Mouse (Mus musculus) gastrocnemius, postnatal 36 days (tissue): ENCODE data around the gene Fzd9. TPM values are rescaled to one million over a fixed set of nuclear protein-coding genes. Genes with fewer than 3 reads are reported as not detected.
"Not testable (repeated sequence)": the region's sequence is repeated elsewhere in the genome, so short reads cannot be mapped to it uniquely, and the experiment has no call there.

Experiments
- DNase-seq, 2 experiments: peaks; one replicate each; pipeline ENCODE4 v3.0.0; 2022
- intact Hi-C: fragments of 180-260 bp; cut with DNase I; formaldehyde crosslinking; loops from one replicate; pipeline ENCODE4 v1.15.1; 2025
- total RNA-seq, 2 experiments: library from RNA; stranded (reverse); gene quantifications; 2 replicates each; pipeline ENCODE4 v1.2.3; 2021

The Fzd9 gene
- total RNA-seq, 2 experiments from 2014 or later, result 19.1 to 27.1 TPM

DNA sequence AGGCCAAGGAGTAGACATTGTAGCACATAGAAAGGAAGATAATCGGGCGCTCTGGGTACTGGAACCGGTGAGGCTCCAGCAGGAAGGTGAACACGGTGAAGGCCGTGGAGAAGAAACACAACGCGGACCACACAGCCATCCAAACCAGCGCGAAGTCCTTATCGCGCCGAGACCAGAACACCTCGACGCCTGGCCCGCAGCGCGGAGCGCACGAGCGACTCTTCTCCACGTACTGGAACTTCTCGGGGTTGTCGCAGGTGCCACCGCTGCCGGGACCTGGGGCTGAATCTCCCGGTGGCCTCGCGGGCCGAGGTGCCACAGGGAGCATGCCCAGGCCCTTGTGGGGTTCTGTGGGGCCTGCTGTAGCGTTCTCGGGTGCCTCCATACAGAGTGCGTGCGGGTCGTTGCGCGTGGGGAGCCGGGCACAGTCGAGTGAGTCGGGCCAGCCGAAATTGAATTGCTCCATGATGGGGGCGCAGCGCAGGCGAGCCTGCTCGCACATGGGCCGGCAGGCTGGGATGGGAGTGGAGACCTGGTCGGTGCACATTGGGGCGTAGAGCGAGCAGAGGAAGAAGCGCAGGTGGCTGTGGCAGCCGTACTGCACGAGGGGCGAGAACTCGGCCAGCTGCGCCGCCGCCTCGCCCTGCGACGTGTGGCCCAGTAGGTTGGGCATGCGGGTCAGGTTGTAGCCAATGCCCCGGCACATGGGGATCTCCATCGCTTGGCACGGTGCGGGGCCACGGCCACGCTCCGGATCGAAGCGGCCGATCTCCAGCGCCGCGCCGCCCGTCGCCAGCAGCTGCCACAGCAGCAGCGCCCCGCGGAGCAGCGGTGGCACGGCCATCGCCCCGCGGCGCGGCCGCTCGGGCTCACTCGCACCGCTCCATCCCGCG lies 598 bp downstream of the Fzd9 start:
- DNase-seq, result no peak
- intact Hi-C loops, result no loop called here

DNA sequence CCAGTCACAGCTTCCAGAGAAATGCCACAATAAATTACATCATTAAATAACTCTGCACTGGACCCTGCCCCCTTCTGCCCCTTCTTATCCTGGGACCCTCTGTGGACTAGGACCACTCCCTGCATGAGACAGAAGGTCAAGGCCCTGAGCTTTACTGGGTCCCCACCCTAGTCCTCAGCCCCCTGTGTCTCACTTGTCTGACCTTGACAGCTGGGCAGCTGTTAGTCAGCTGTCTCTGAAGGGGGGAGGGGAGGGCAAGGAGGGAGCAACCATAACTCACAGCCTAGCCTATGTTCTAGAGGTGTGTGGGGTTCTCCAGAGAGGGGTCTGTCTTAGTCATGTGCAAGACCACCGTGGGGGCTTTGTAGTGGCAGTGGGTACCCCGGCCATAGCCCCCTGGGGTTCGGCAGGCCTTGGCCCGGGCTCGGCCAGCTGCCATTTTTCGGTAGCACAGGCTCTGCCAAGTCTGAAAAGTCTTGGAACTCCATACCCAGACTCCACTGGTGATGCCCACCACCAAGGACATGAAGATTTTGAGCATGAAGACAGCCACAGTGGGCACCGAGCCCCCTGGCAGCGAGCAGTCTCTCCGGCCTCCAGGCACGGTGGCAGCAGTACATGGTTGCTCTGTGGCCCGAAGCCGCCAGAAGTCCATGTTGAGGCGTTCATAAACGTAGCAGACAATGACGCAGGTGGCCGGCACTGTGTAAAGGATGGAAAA lies 1.9 kb downstream of the Fzd9 start:
- intact Hi-C loops, result no loop called here
- DNase-seq, result no peak

DNA sequence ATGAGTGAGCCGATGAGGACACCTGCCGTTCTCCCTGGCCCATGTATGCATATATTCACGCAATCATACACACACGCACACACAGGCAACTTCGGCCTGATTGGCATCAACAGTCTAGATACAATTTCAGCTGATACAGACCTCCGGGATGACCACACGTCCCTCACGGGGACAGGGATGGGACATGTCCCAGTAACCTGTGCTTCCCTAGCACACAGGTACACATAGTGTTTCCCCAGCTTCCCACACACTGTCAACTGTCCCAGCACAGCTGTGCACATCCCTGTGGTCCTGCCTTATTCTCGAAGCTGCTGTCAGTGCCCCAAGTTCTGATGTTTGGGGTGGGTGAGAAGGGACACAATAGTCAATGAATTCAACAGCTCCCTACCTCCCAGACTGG lies 3.7 kb downstream of the Fzd9 start:
- intact Hi-C loops, result no loop called here
- DNase-seq, result no peak

DNA sequence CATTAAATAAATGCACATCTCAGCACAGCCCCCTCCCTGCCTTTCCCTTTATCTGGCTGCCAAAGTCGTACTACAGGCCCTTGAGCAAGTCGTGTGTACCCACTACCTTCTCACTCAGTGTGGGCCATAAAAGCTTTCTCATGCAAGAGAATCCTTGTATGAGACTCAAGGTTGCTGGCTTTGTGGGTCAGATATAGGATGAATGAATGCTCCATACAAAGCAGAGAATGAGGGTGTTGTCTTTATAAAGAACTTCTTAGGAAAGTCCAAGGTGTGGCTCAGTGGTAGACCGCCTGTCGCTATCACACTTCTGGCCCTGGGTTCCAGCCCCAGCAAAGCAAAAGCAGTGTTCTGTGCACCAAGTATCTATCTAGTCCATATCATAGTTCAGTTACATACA lies 4.5 kb downstream of the Fzd9 start:
- intact Hi-C loops, result no loop called here
- DNase-seq, result no peak

DNA sequence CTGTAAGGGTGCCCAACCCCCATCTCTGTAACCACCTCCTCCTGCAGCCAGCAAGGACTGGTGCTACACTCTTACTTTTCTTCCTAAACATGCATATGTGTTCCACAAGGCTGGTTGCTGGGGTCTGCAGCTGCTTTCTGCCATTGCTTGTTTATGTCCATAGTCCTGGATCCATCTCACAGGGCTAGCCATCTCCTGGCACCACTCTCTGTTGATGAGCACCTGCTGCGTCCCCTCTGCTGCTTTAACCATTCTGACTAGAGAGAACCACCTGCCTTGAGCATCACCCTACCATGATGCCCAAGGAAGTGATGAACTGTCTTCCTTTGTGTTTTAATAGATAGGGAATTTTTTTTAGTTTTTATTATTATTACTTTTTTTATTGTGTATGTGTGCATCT lies 7.9 kb downstream of the Fzd9 start:
- intact Hi-C loops, result no loop called here
- no peak for DNase-seq

DNA sequence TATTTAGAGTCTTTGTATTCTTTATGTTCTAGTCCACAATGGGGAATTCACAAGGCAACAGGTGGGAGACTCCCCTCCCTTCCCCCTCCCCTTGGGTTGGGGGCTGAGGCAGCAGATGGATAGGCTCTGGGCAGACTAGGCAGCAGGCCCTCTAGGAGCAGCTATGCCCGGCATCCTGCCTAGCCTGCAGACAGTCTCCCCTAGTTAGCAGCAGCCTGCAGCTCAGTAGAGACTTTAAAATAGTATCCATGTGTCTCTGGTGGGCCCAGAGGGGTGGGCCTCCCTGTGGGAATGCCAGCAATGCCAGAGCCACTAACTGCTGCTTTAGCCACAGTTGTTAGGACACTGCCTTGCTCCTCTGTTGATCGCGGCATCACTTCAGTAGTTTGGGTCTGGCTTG lies 8.4 kb downstream of the Fzd9 start:
- intact Hi-C loops, result no loop called here
- DNase-seq, result no peak

DNA sequence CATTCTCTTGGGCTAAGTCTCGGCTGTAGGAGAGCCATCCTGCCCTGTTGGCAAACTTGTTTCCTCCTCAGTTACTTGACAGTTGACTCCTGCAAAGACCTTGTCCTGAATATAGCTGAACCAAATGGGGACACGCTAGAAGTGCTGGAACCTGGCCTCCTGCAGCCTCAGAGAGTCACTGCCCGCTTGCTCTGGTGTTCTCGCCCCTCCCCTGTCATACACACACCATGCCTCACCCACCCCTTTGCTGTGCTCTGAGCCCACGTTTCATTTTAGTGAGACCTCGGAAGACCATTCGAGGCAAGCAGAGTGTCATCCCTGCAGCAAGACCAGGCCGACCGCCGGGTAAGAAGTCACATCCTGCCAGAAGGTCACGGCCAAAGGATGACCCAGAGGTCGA lies 8.9 kb downstream of the Fzd9 start:
- intact Hi-C loops, result no loop called here
- DNase-seq, result no peak

DNA sequence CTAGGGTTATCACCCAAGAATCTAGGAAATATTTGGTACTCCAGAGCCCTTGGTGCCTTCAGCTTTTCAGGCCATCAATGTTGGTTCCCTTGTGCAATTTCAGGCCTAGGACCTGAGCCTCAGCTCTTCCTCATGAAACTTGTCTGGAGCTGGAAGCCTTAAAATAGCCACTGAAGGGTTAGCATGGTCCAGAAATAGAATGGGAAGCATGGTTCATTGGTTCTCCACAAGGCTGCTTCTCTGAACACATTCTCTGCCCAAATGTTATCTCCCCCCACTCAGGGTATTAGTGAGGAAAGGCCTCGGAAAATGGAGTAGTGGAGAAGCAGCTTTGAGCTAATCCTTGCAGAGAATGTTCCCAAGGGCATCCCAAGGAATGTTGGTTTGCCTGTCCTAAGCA lies 9.6 kb downstream of the Fzd9 start:
- intact Hi-C loops, result no loop called here
- no peak for DNase-seq

DNA sequence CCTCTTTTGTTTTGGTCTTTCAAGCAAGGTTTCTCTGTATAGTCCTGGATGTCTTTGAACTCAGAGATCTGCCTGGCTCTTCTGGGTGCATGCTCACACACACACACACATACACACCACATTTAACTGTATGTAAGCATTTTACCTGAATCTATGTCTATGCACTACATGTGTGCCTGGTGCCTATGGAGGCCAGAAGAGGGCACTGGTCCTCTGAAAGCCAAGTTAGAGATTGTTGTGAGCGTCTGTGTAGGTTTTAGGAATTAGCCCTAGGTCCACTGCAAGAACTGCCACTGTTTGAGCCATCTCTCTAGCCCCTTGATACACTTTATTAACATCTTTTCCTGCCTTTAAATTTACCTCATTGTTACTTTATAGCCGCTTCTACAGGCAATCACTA lies 12.2 kb downstream of the Fzd9 start:
- intact Hi-C loops, result loop anchor here (10.0 kb wide), 1 partner anchor 126 kb away; the partner anchor contains the start of gene Nsun5
- DNase-seq, result no peak

DNA sequence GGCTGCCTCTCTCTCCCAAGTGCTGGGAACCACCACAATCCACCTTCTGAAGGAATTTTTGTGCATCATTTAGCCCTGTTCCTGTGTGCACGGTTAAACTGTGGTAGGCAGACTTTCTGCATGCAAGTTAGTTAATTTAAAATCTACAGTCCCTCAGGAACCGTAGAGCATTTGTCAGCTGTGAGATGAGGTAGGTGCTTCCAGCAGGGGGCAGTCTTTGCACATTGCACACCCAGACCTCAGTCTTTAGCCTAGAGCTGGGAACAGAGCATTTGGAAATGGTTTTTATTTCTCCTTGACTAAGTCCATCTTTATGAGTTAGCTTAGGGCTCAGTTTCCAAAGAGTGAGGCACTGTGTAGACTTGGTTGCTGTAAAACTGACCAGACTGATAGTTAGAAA lies 14.5 kb downstream of the Fzd9 start:
- intact Hi-C loops, result loop anchor here (1.0 to 10.0 kb wide), 2 partner anchors 50 to 128 kb away; partner anchors contain the start of gene Nsun5
- DNase-seq, result peak in 1 of 2 experiments; percentile 45

DNA sequence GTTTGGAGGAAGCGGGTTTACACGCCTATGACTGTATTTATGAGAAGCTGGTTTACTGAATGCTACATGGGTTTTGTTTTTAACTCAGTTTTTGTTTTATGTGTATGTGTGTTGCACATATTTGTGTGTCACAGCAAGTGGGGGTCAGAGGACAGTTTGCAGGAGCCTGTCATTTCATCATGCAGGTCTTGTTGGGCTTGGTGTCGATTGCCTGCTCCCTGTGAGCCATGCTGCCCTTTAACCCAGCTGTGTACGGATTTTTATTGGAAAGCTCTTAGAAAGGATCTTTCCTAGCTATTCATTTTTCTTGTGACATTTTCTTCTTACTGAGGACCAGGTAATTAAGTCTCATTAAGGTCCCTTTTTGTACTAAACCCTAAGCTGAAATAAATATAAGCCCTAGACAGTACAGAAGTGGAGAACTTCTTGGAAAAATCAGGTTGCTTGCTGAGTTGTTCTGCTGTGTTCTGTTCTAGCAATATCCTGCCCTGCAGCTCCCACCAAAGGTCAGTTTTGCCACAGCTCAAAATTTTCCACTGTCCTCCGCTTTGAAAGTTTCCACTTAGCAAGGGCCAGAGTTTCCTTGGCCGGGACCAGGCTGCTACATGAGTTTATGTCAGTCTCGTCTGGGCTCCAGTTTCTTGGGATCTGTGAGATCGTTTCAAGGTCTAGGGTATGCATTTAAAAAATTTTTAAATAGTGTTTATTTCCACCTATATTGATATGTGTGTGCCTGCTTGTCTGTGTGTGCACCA lies 17.7 kb downstream of the Fzd9 start:
- intact Hi-C loops, result loop anchor here (10.0 kb wide), 1 partner anchor 131 kb away; the partner anchor contains the start of gene Nsun5
- no peak for DNase-seq

DNA sequence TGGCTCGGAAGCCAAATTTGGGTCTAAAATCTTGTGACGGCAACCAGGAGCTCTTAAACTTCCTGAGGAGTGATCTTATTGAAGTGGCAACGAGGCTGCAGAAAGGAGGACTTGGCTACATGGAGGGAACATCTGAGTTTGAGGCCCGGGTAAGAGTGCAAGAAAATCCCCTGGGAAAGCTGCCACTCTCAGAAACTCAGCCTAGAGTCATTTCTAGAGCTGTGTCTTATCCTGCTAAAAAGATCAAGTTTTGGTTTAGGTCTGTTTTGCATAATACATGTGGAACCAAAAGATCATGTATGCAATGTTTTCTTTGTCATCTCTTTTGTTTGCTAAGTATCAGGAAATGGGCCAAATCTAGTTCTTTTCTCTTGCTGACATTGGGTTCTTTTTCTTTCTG lies 20.8 kb downstream of the Fzd9 start:
- intact Hi-C loops, result loop anchor here (10.0 kb wide), 1 partner anchor 135 kb away; the partner anchor contains the start of gene Nsun5
- no peak for DNase-seq

DNA sequence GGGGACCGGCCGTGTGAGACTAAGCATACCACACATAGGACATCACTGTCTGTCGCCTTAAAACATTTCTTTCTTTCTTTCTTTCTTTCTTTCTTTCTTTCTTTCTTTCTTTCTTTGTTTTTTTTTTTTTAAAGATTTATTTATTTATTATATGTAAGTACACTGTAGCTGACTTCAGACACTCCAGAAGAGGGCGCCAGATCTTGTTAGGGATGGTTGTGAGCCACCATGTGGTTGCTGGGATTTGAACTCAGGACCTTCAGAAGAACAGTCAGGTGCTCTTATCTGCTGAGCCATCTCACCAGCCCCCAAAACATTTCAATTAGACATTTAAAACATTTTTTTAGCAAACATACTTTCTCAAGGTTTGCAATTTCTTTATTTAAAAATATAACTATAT lies 25.2 kb downstream of the Fzd9 start:
- DNase-seq, intact Hi-C loops: not testable (repeated sequence)

DNA sequence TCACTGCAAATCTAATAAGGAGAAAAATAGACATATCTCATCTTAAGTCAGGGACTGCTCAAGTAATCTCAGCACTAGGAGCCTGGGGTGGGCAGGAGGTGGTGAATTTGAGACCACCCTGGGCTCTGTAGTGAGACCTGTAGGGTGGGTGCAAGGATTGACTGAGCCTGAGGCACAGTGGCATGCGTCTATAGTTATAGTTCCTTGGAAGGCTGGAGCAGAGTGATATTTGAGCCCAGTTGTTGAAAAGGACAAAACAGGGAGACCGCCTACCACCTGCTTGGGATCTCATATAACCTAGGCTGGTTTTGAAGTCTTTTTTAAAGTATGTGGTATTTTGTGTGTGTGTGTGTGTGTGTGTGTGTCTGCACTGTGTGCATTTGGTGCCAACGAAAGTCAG lies 26.9 kb downstream of the Fzd9 start:
- no peak for DNase-seq
- intact Hi-C loops, result no loop called here

DNA sequence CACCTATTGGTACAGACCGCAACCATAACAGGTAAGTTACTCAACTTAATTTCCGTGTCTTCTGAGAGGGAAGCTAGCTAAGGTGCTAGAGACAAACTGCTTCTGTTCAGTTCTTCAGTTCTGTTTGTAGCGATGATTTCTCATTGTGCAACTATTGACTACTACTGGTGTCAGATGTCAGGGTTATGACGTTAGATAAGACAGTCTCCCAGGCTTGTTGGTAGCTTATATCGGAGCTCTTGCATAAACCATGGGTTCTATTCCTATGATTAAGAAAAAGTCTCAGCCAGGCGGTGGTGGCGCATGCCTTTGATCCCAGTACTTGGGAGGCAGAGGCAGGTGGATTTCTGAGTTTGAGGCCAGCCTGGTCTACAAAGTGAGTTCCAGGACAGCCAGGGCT lies 29.0 kb downstream of the Fzd9 start:
- no peak for DNase-seq
- intact Hi-C loops, result no loop called here

DNA sequence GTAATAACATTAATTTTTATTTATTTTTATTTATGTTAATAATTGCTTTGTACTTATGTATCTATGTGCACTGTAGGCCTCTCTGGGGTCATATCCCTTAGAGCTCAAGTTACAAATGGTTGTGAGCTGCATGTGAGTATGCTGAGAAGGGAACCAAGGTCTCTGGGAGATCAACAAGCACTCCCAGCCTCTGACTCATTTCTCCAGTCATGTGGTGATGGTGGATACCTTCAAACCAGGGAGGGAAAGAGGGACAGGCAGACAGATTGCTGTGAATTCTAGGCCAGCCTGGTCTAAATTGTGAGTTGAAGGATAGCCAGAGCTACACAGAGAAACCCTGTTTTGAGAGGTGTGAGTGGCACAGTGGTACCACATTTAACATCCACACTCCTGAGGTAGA lies 30.1 kb downstream of the Fzd9 start:
- intact Hi-C loops, result no loop called here

DNA sequence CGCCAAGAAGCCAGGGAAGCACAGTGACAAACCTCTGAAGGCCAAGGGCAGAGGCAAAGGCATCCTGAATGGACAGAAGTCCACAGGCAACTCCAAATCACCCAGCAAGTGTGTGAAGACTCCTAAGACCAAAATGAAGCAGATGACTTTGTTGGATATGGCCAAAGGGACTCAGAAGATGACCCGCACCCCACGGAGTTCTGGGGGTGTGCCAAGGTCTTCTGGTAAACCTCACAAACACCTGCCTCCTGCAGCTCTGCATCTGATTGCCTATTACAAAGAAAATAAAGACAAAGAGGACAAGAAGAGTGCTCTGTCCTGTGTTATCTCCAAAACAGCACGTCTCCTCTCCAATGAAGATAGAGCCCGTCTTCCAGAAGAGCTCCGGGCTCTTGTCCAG lies 34.2 kb downstream of the Fzd9 start:
- DNase-seq, result no peak
- intact Hi-C loops, result no loop called here

More for the DNA sequence above, 30.1 kb downstream of the Fzd9 start:
- DNase-seq, result no peak

DNA sequence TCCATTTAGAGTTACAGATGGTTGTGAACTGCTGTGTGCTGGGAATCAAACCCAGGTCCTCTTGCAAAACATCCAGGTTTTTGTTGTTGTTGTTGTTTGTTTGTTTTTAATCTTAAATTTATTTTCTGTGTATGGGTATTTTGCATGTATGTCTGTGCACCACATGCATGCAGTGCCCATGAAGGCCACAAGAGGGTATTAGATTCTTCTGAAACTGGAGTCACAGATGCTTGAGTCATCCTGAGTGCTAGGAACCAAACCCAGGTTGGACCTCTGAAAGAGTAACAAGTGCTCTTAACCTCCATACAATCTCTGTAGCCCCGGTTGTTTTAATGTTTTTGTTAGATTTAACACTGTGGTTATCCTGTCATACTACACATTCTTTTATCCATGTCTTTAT lies 42.8 kb downstream of the Fzd9 start:
- intact Hi-C loops, result no loop called here
- DNase-seq, result no peak

DNA sequence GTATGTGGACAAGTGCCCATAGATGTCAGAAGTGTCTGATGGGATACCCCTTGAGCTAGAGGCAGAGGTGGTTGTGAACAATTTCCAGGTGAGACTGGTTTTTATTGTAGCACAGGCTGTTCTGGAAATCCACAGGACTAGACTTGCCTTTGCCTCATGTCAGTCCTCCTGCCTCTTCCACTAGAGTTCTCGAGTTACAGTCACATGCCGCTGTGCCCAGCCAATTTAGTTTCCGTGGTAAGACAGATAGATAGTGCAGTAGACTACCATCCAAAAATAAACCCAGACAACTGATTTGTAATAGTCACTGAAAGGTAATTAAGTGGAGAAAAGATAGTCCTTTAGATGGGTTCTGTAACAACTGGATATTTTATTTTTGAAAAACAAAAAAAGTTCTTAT lies 48.3 kb downstream of the Fzd9 start:
- intact Hi-C loops, result no loop called here
- DNase-seq, result no peak
